Mouse (Mus musculus) limb, embryonic 12.5 days (tissue): Measurements from ENCODE around the gene Gm8332. TPM values are rescaled to one million over a fixed set of nuclear protein-coding genes. Genes with fewer than 3 reads are reported as not detected.
"Not testable (repeated sequence)": the region's sequence is repeated elsewhere in the genome, so short reads cannot be mapped to it uniquely, and the experiment has no call there.

ENCODE experiments used
- ATAC-seq: fragments of 200-750 bp; cut with Nextera tagmentation; 2 replicates; pipeline ENCODE4 v1.8.0; 2017; ENCODE audit warnings: low read depth, moderate TSS enrichment; ENCODE audit not compliant: insufficient number of reproducible peaks, insufficient read depth, low FRiP score, low TSS enrichment
- H3K27ac ChIP-seq: fragments of 300-500 bp; sonication (generic); 2 replicates; pipeline ENCODE4 v1.5.1; 2016; ENCODE audit warnings: mild to moderate bottlenecking, moderate library complexity
- H3K27me3 ChIP-seq: fragments of 300-500 bp; sonication (generic); 2 replicates; pipeline ENCODE4 v1.6.1; 2016; ENCODE audit warnings: mild to moderate bottlenecking, moderate library complexity
- H3K36me3 ChIP-seq: fragments of 300-500 bp; sonication (generic); 2 replicates; pipeline ENCODE4 v1.6.1; 2016; ENCODE audit warnings: mild to moderate bottlenecking, moderate library complexity
- H3K4me1 ChIP-seq: fragments of 300-500 bp; sonication (generic); replicated peaks from 2 replicates; pipeline ENCODE4 v1.6.1; 2016
- H3K4me2 ChIP-seq: fragments of 300-500 bp; sonication (generic); 2 replicates; pipeline ENCODE4 v1.6.1; 2016; ENCODE audit warnings: mild to moderate bottlenecking, moderate library complexity
- H3K4me3 ChIP-seq: fragments of 300-500 bp; sonication (generic); replicated peaks from 2 replicates; pipeline ENCODE4 v1.5.1; 2016; ENCODE audit warnings: mild to moderate bottlenecking
- H3K9ac ChIP-seq: fragments of 300-500 bp; sonication (generic); replicated peaks from 2 replicates; pipeline ENCODE4 v1.6.1; 2016; ENCODE audit warnings: mild to moderate bottlenecking, moderate library complexity
- H3K9me3 ChIP-seq: fragments of 300-500 bp; sonication (generic); 2 replicates; pipeline ENCODE4 v1.6.1; 2016; ENCODE audit warnings: mild to moderate bottlenecking, moderate library complexity
- WGBS: fragments of 180-500 bp; shearing (Covaris S2); methylation state at CpG from one replicate; pipeline ENCODE4 v1.1.7; 2016; 5-methylcytosine and 5-hydroxymethylcytosine counted together
- polyA plus RNA-seq: library from polyadenylated mRNA; unstranded; fragments of >200 nt; fragmentation: Nextera tagmentation; extraction: Ambion mirVana; gene quantifications from 2 replicates; pipeline ENCODE4 v1.2.1, GENCODE M21; 2016

Gm8332 gene
- not detected in 2 replicates for polyA plus RNA-seq

DNA sequence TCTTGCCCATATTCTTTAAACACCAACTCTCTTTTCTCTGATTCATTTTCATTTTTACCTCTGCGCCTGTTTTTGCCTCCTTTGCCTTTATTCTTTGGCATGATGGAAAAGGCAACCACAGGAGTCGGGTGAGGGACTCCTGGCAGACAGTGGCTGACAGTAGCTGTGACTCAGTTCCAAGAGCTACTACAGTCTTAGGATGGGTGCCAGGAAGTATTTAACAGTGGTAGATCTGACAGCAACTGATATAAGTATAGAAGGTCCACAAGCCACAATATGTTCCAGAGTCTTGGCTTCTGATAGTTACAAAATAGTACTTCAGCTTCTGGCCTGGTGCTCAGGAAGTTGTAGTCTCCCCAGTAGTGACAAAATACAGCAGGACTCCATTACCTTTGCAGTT is at the start of gene Gm8332:
Gene Gm8332 (minus strand): TSS at position 101 of the 400 bp plus-strand sequence.
- not testable (repeated sequence) for ATAC-seq

DNA sequence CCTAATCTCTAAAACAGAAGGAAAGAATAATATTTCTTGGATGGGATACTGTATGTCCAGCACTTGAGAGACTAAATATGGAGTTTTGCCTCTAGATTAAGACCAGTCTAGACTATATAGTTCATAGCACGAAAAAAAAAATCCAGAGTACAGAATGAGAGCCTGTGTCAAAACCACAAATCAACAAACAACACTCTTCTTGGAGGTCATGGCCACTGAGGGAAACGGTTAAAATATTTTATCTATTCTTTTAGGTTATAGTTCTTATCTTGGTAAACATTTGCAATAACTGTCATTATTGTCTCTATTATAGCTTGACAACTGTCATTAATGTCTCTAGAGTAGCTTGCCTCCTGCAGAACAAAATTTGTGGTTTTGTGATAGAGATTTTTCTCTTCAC is 47.3 kb upstream of the Gm8332 start:
- not testable (repeated sequence) for H3K4me2 ChIP-seq, H3K36me3 ChIP-seq, ATAC-seq, H3K9me3 ChIP-seq, H3K4me1 ChIP-seq, H3K27ac ChIP-seq, H3K9ac ChIP-seq, H3K27me3 ChIP-seq, H3K4me3 ChIP-seq
- 87% methylated on average over 2 of the region's 2 CpGs for WGBS

More for the DNA sequence above, at the start of gene Gm8332:
- H3K4me3 ChIP-seq, H3K27ac ChIP-seq, H3K4me2 ChIP-seq, H3K27me3 ChIP-seq, H3K36me3 ChIP-seq, H3K9ac ChIP-seq, H3K4me1 ChIP-seq, H3K9me3 ChIP-seq: not testable (repeated sequence)
- WGBS: 62% methylated on average over 1 of the region's 2 CpGs

DNA sequence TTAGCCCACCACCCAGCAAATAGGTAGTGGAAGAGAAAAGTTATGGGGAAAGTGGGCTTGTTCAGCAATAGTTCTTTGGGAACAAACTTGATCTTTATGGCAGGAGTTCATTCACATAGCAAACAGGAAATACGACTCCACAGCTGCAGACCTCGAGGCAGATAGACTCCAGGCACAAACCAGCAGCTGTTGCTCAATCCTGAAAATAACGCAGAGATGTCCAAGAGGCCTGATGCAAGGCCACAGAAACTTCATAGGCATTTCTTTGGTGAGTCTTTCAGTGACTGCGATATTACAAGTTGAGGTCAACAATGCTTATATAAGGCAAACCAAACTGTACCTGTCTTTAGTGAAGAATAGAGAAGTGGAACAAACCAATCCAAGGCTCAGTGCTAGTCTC is 43.2 kb upstream of the Gm8332 start:
- not testable (repeated sequence) for H3K27ac ChIP-seq, H3K4me3 ChIP-seq, H3K4me2 ChIP-seq, H3K9me3 ChIP-seq, ATAC-seq, H3K4me1 ChIP-seq, H3K9ac ChIP-seq, H3K36me3 ChIP-seq, H3K27me3 ChIP-seq
- 62% methylated on average over 4 of the region's 4 CpGs for WGBS

DNA sequence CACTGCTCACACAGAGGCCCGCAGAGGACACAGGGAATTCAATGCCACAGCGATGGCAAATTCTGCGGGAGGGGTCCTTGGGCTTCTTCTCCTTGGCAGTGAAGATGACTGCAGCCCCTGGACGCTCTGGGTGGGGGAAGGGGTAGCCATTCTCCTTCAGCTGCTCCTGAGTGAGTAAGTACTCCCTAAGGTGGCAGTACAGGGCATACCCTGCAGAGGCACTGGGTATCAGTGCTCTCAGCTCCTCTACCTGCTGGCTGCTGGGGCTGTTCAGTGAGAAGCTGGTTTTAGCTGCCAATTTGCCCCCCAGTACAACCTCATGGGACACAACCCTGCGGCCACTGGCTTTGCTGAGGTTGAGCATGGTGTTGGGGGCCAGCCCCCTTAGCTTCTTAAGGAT is 35.3 kb upstream of the Gm8332 start:
- not testable (repeated sequence) for H3K4me1 ChIP-seq, H3K9ac ChIP-seq, H3K4me2 ChIP-seq, H3K36me3 ChIP-seq, H3K27ac ChIP-seq, ATAC-seq, H3K27me3 ChIP-seq, H3K4me3 ChIP-seq
- peaks cover 12% of the 10 kb centered on the region; the same call in 1 of the 2 replicates for H3K9me3 ChIP-seq
- 86% methylated on average over 5 of the region's 5 CpGs for WGBS

DNA sequence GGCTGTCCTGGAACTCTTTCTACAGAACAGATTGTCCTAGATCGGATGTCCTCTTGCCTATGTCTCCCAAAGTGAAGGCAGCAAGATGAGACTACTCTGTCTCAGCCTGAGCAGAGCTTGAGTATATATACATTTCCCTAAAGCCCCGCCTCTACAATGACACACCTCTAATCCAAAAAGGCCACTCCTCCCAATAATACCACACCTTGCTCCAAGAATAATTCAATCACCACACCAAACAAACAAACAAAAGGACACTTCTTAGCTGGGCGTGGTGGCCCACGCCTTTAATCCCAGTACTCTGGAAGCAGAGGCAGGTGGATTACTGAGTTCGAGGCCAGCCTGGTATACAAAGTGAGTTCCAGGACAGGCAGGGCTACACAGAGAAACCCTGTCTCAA is 24.5 kb upstream of the Gm8332 start, which contains the start of gene Gm5662:
Gene Gm5662 (minus strand): TSS at position 101 of the 400 bp plus-strand sequence.
- H3K9ac ChIP-seq, H3K27me3 ChIP-seq, ATAC-seq, H3K27ac ChIP-seq, H3K4me2 ChIP-seq, H3K4me3 ChIP-seq, H3K9me3 ChIP-seq, H3K4me1 ChIP-seq, H3K36me3 ChIP-seq: not testable (repeated sequence)
- 84% methylated on average over 5 of the region's 5 CpGs for WGBS

DNA sequence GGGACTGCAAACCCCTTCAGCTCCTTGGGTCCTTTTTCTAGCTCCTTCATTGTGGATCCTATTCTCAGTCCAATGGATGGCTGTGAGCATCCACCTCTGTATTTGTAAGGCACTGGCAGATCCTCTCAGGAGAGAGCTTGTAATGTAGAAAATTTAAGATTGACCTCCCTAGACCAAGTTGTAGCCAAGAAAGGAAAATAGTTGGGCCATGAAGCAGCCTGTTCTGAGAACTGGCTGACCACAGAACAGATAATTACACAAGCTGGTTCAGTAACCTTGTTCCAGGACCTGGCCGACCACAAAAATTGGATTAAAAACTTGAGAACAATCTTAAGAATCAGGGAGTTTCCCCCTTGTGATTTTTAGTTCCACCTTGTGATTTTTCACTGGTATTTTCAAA is 7.3 kb upstream of the Gm8332 start:
- ATAC-seq: no peak
- Histone ChIP-seq H3K9ac (no peak overlapping the region), H3K4me3 (no peak overlapping the region), H3K4me2 (no peak overlapping the region), H3K9me3 (0 out of 2 replicates have a peak, but pooled peaks cover 3% of the 10 kb centered on the region), H3K27ac (no peak overlapping the region), H3K4me1 (no peaks in the 10 kb centered on the region), H3K27me3 (no peaks in the 10 kb centered on the region), H3K36me3 (no peaks in the 10 kb centered on the region)
- WGBS: 54% methylated on average over 1 of the region's 1 CpGs

DNA sequence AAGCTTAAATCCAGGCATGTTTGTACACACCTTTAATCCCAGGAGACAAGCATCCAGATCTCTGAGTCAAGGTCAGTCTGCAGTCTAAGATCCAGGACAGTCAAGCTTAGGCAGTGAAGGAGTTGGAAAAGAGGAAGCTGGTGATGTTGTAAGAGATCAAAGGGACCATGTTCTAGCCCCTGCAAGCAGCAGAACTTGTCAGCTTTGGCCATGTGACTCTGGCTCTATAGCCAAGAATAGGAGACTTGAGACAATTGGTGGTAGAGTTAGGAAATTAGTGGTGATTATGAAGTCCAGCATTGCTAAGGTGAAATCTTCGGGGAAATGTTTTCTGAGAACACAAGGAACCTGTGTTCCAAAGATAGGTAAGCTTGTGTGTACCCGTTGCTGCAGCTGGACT is 6.0 kb upstream of the Gm8332 start:
- not testable (repeated sequence) for H3K27ac ChIP-seq, H3K4me2 ChIP-seq, H3K9ac ChIP-seq, H3K4me3 ChIP-seq, ATAC-seq, H3K4me1 ChIP-seq, H3K27me3 ChIP-seq, H3K9me3 ChIP-seq, H3K36me3 ChIP-seq
- WGBS: 58% methylated on average over 2 of the region's 2 CpGs

DNA sequence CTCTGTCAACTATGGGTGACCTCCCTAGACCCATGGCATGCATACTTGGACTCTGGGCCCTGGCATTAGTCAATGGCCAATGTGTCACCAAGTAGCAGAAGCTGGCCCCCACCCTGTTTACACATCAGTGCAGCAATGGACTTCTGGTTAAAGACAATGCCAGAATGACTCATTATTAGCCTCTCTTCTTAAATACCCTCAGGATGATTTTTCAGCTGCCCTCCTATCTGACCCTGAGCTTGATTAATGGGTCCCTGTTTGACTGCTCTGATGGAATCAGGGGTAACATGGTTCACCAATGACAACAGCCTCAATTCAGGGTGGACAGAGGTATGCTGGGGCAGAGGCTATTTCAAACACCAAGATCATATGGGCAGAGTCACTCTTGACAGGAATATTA is 4.1 kb downstream of the Gm8332 start:
- H3K36me3 ChIP-seq, H3K9ac ChIP-seq, ATAC-seq, H3K4me3 ChIP-seq, H3K4me1 ChIP-seq, H3K9me3 ChIP-seq, H3K4me2 ChIP-seq, H3K27ac ChIP-seq, H3K27me3 ChIP-seq: not testable (repeated sequence)

DNA sequence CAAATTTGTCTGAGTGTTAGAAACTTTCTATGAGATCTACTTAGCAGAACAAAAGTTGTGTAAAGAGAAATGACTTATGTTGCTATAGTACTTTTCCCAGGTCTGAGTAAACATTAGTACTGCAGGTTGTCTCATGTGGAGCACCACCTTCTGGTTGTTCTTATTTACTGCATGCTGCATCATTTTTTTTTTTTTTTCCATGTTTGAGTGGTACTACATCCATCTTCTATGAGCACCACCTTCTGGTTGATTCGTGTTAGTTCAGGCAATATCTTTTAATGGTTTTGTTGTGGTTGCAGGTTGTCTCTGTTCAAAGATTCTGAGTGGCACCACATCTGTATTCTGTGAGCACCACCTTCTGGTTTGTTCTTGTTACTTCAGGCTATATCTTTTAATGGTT is 7.0 kb downstream of the Gm8332 start:
- WGBS: 44% methylated on average over 1 of the region's 1 CpGs
- H3K9ac ChIP-seq, H3K36me3 ChIP-seq, ATAC-seq, H3K9me3 ChIP-seq, H3K4me2 ChIP-seq, H3K4me1 ChIP-seq, H3K4me3 ChIP-seq, H3K27me3 ChIP-seq, H3K27ac ChIP-seq: not testable (repeated sequence)

DNA sequence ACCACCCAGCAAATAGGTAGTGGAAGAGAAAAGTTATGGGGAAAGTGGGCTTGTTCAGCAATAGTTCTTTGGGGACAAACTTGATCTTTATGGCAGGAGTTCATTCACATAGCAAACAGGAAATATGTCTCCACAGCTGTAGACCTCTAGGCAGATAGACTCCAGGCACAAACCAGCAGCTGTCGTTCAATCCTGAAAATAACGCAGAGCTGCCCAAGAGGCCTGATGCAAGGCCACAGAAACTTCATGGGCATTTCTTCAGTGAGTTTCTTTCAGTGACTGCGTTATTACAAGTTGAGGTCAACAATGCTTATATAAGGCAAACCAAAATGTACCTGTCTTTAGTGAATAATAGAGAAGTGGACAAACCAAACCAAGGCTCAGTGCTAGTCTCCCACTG is 30.5 kb downstream of the Gm8332 start:
- Histone ChIP-seq H3K9me3 (no peaks in the 10 kb centered on the region; the same call in 1 of the 2 replicates), H3K9ac (no peak overlapping the region), H3K27me3 (no peaks in the 10 kb centered on the region), H3K4me2 (no peak overlapping the region), H3K4me1 (no peaks in the 10 kb centered on the region), H3K4me3 (no peak overlapping the region), H3K27ac (no peak overlapping the region), H3K36me3 (no peaks in the 10 kb centered on the region)
- WGBS: 86% methylated on average over 3 of the region's 3 CpGs
- no peak for ATAC-seq

DNA sequence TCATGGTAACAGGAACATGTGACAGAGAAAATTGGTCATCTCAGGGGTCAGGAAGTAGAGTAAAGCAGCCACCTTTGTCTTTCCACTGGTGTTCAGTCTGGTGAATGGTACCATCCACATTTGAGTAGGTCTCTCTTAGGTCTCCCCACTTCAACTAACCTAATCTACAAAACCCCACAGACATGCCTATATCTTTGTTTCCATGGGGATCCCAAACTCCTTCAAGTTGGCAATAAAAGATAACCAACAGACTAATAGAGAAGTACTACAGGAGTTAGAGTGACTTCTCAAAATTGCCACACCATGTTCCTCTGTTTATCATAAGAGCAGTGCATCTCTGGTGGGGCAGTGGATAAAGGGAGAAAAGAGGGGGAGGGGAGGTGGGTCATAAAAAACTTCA is 31.8 kb downstream of the Gm8332 start:
- not testable (repeated sequence) for H3K27ac ChIP-seq, H3K4me2 ChIP-seq, H3K27me3 ChIP-seq, H3K9me3 ChIP-seq, H3K4me3 ChIP-seq, H3K9ac ChIP-seq, H3K36me3 ChIP-seq, ATAC-seq, H3K4me1 ChIP-seq

DNA sequence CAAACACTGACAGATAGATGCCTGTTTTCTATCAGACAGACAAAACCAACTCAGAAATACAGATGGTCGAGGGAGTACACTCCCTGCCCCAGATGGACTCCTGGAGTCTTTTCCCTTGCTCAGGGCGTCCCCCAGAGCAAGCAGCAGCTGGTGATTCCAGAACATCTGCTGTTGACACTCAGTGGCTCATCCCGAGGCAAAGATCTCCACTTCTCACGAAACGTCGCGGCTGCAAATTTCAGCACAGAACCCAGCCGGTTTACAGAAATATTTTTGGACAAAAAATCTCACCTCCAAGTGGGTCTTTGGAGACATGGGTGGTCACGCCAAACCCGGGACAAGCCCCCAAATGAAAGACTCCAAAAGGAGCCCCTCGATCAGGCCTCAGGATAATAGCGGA is 35.3 kb downstream of the Gm8332 start:
- peaks cover 4% of the 10 kb centered on the region; the same call in 1 of the 2 replicates for H3K9me3 ChIP-seq
- no peaks in the 10 kb centered on the region for H3K4me1 ChIP-seq
- no peaks in the 10 kb centered on the region for H3K27me3 ChIP-seq
- no peak overlapping the region for H3K4me3 ChIP-seq
- H3K4me2 ChIP-seq: no peak overlapping the region
- no peak for ATAC-seq
- no peak overlapping the region for H3K9ac ChIP-seq
- WGBS: 88% methylated on average over 12 of the region's 12 CpGs
- H3K36me3 ChIP-seq: no peaks in the 10 kb centered on the region
- H3K27ac ChIP-seq: no peak overlapping the region
